Mouse (Mus musculus): Measurements from ENCODE around the gene Ano1. TPM values are rescaled to one million over a fixed set of nuclear protein-coding genes. Genes with fewer than 3 reads are reported as not detected.

Gene Ano1
- polyA plus RNA-seq, 1 experiment from 2014 or later, result 10.2 TPM

DNA sequence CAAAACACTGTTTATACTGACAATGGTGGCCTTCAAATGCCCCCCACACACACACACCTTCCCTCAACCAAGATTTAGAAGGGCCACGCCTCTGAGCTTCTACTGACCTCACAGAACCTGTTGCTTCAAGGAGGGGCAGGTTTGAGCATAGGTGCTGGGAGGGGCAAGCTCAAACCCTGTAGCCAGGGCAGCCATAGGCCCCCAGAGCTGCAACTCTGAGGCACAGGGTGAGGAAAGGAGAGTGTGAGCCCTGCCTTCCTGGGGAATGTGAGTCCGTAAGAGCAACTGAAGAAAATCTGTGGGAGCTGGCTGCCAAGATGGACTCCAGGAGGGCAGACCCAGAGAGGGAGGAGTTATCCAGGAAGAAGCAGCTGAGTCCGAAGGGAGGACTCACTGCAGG lies 23.4 kb upstream of the Ano1 start:
- no peaks in the 10 kb centered on the region for H3K36me3 ChIP-seq (ENCODE audit: control insufficient read depth, insufficient read depth, low read length)
- peaks cover 5% of the 10 kb centered on the region for H3K4me1 ChIP-seq (replicated peaks; ENCODE audit: control insufficient read depth, insufficient read depth, low read length)
- ATAC-seq (replicated peaks; ENCODE audit: low FRiP score), result no peak
- no peak overlapping the region for H3K27ac ChIP-seq (ENCODE audit: low read depth, low read length)
- H3K9ac ChIP-seq (ENCODE audit: low read depth, low read length), result no peak overlapping the region
- DNase-seq (ENCODE audit: low spot score), result no peak
- no peak overlapping the region for H3K4me2 ChIP-seq
- H3K4me3 ChIP-seq (ENCODE audit: low read depth, low read length), result no peak overlapping the region
- peaks cover 4% of the 10 kb centered on the region for H3K27me3 ChIP-seq (replicated peaks; ENCODE audit: control insufficient read depth, insufficient read depth, low read length)
- WGBS, result 70% methylated on average over 3 of the region's 3 CpGs
- H3K9me3 ChIP-seq (ENCODE audit: control insufficient read depth, low read length), result no peaks in the 10 kb centered on the region

DNA sequence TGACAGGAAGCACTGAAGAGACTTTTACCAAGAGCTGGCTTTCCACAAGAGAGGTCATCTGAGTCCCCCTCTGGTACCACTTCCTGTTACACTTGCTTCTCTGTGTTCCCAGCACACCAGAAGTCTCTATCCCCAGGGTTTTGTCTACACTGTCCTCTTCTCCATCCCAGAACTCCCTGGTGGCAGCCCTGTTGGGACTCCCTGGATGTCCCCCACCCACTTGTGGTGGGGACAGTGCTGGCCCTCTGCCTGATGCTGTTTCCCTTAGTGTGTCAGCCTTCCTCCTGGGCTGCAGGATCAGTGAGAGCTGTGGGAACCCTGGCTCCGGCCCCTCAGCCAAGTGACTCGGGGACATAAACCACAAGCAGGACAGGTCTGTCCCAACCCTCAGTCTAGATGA lies 22.5 kb upstream of the Ano1 start:
- no peak for DNase-seq (ENCODE audit: low spot score)
- Histone ChIP-seq H3K4me3 (ENCODE audit: low read depth, low read length) (no peak overlapping the region), H3K27ac (ENCODE audit: low read depth, low read length) (no peak overlapping the region), H3K9ac (ENCODE audit: low read depth, low read length) (no peak overlapping the region), H3K4me2 (no peak overlapping the region), H3K9me3 (ENCODE audit: control insufficient read depth, low read length) (no peaks in the 10 kb centered on the region), H3K27me3 (replicated peaks; ENCODE audit: control insufficient read depth, insufficient read depth, low read length) (peaks cover 4% of the 10 kb centered on the region), H3K36me3 (ENCODE audit: control insufficient read depth, insufficient read depth, low read length) (no peaks in the 10 kb centered on the region), H3K4me1 (replicated peaks; ENCODE audit: control insufficient read depth, insufficient read depth, low read length) (0 out of 2 replicates have a peak, but pooled peaks cover 2% of the 10 kb centered on the region)
- 45% methylated on average over 2 of the region's 2 CpGs for whole genome bisulfite sequencing
- ATAC-seq (replicated peaks; ENCODE audit: low FRiP score), result no peak

DNA sequence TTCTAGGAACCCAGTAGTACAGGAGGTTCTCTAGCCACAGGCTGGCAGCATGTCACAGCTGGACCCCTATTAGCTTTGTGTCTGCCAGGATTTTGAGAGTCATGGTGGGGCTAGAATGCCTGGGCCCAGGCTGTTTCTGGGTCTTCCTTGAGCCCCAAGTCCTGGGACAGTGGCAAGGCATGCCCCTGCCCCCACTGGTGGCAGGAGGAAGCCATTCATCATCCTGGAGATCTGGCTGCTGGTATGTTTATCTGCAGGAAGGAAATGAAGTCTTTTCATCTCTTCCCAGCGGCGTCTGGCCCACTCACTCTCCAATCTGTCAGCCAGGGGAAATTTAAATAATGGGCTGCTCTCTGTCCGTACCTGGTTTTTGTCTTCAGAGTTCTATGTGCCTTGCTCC lies 18.3 kb upstream of the Ano1 start:
- Histone ChIP-seq H3K4me3 (ENCODE audit: low read depth, low read length) (no peak overlapping the region), H3K9me3 (ENCODE audit: control insufficient read depth, low read length) (no peaks in the 10 kb centered on the region), H3K27me3 (replicated peaks; ENCODE audit: control insufficient read depth, insufficient read depth, low read length) (peaks cover 5% of the 10 kb centered on the region), H3K9ac (ENCODE audit: low read depth, low read length) (no peak overlapping the region), H3K4me2 (no peak overlapping the region), H3K27ac (ENCODE audit: low read depth, low read length) (no peak overlapping the region; the same call in 1 of the 2 replicates), H3K4me1 (replicated peaks; ENCODE audit: control insufficient read depth, insufficient read depth, low read length) (no peaks in the 10 kb centered on the region), H3K36me3 (ENCODE audit: control insufficient read depth, insufficient read depth, low read length) (no peaks in the 10 kb centered on the region)
- DNase-seq (ENCODE audit: low spot score) (no peak), ATAC-seq (replicated peaks; ENCODE audit: low FRiP score) (no peak)
- 9% methylated on average over 3 of the region's 3 CpGs for WGBS

DNA sequence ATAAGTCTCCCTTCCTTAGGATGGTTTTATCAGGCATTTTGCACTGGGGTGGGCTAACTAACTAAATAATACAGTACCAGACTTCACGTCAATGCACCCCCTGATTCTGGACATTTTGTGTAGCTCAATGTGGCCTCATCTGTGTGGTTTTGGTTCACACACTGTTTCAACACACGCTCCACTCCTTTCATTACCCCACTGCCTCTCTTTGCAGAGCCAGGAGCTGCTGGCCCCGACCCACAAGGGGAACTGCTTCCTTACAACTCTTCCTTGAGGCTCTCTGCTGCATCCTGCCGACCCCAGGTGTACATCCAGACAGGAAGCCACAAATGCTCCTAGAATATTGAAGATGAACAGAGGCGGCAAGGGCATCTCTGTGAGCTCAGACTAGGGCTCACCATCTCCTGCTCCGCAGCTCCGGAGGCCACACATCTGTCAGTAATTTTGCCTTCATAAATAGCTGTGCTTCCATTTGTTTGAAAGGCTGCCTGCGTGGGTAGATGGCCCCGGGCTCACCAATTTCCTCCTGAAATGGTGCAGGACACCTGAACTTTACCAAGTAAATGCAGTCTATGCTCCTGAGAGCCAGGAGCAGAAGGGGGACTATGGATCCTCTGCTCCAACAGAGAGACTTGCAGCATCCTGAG lies 17.8 kb upstream of the Ano1 start:
- Histone ChIP-seq H3K9me3 (ENCODE audit: control insufficient read depth, low read length) (no peaks in the 10 kb centered on the region), H3K4me3 (ENCODE audit: low read depth, low read length) (no peak overlapping the region), H3K4me2 (no peak overlapping the region), H3K4me1 (replicated peaks; ENCODE audit: control insufficient read depth, insufficient read depth, low read length) (no peaks in the 10 kb centered on the region), H3K36me3 (ENCODE audit: control insufficient read depth, insufficient read depth, low read length) (no peaks in the 10 kb centered on the region), H3K9ac (ENCODE audit: low read depth, low read length) (no peak overlapping the region), H3K27ac (ENCODE audit: low read depth, low read length) (no peak overlapping the region; the same call in 1 of the 2 replicates), H3K27me3 (replicated peaks; ENCODE audit: control insufficient read depth, insufficient read depth, low read length) (peaks cover 5% of the 10 kb centered on the region; the same call in 1 of the 2 replicates)
- ATAC-seq (replicated peaks; ENCODE audit: low FRiP score) (no peak), DNase-seq (ENCODE audit: low spot score) (no peak)
- WGBS, result 32% methylated on average over 9 of the region's 9 CpGs

DNA sequence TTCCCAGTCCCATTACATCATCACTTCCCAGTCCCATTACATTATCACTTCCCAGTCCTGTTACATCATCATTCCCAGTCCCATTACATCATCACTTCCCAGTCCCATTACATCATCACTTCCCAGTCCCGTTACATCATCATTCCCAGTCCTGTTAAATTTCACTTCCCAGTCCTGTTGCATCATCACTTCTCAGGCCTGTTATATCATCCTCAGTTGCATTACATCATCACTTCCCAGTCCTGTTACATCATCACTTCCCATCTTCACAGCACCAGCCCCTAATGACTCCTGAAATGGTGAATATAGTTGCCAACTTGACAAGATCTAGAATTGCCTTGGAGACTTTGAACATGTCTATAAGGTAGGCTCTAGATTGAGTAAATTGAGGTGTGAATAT lies 17.1 kb upstream of the Ano1 start:
- H3K27me3 ChIP-seq (replicated peaks; ENCODE audit: control insufficient read depth, insufficient read depth, low read length), result peaks cover 5% of the 10 kb centered on the region; the same call in 1 of the 2 replicates
- no peaks in the 10 kb centered on the region for H3K9me3 ChIP-seq (ENCODE audit: control insufficient read depth, low read length)

GRCm38 (mm10) chr7:144764537-144765282 lies 12.9 kb upstream of the Ano1 start:
- Histone ChIP-seq H3K4me1 (replicated peaks; ENCODE audit: control insufficient read depth, insufficient read depth, low read length) (no peaks in the 10 kb centered on the region), H3K27ac (ENCODE audit: low read depth, low read length) (no peak overlapping the region), H3K27me3 (replicated peaks; ENCODE audit: control insufficient read depth, insufficient read depth, low read length) (peaks cover 12% of the 10 kb centered on the region; the same call in 1 of the 2 replicates), H3K4me2 (no peak overlapping the region), H3K4me3 (ENCODE audit: low read depth, low read length) (no peak overlapping the region), H3K36me3 (ENCODE audit: control insufficient read depth, insufficient read depth, low read length) (no peaks in the 10 kb centered on the region), H3K9ac (ENCODE audit: low read depth, low read length) (no peak overlapping the region), H3K9me3 (ENCODE audit: control insufficient read depth, low read length) (no peaks in the 10 kb centered on the region)
- ATAC-seq (replicated peaks; ENCODE audit: low FRiP score) (no peak), DNase-seq (ENCODE audit: low spot score) (no peak)
- WGBS, result 73% methylated on average over 11 of the region's 11 CpGs

More for the DNA sequence above, 17.1 kb upstream of the Ano1 start:
- no peak overlapping the region for H3K9ac ChIP-seq (ENCODE audit: low read depth, low read length)
- H3K4me1 ChIP-seq (replicated peaks; ENCODE audit: control insufficient read depth, insufficient read depth, low read length), result no peaks in the 10 kb centered on the region
- no peak overlapping the region for H3K27ac ChIP-seq (ENCODE audit: low read depth, low read length)
- H3K4me2 ChIP-seq, result no peak overlapping the region
- H3K36me3 ChIP-seq (ENCODE audit: control insufficient read depth, insufficient read depth, low read length), result no peaks in the 10 kb centered on the region
- ATAC-seq (replicated peaks; ENCODE audit: low FRiP score), result no peak
- no peak for DNase-seq (ENCODE audit: low spot score)
- WGBS, result 76% methylated on average over 1 of the region's 1 CpGs
- no peak overlapping the region for H3K4me3 ChIP-seq (ENCODE audit: low read depth, low read length)

- no peak for DNase-seq (ENCODE audit: low spot score)
Measured at GRCm38 (mm10) chr7:144764013-144764412, 12.2 kb upstream of the Ano1 start.

GRCm38 (mm10) chr7:144762496-144763235 lies 10.9 kb upstream of the Ano1 start:
- H3K4me1 ChIP-seq (replicated peaks; ENCODE audit: control insufficient read depth, insufficient read depth, low read length), result no peaks in the 10 kb centered on the region
- 60% methylated on average over 16 of the region's 16 CpGs for WGBS
- no peaks in the 10 kb centered on the region for H3K36me3 ChIP-seq (ENCODE audit: control insufficient read depth, insufficient read depth, low read length)
- H3K4me2 ChIP-seq, result no peak overlapping the region
- ATAC-seq (replicated peaks; ENCODE audit: low FRiP score) (no peak), DNase-seq (ENCODE audit: low spot score) (no peak)
- peaks cover 12% of the 10 kb centered on the region; the same call in 1 of the 2 replicates for H3K27me3 ChIP-seq (replicated peaks; ENCODE audit: control insufficient read depth, insufficient read depth, low read length)
- no peak overlapping the region for H3K4me3 ChIP-seq (ENCODE audit: low read depth, low read length)
- H3K27ac ChIP-seq (ENCODE audit: low read depth, low read length), result no peak overlapping the region
- no peaks in the 10 kb centered on the region for H3K9me3 ChIP-seq (ENCODE audit: control insufficient read depth, low read length)
- H3K9ac ChIP-seq (ENCODE audit: low read depth, low read length), result no peak overlapping the region

More at GRCm38 (mm10) chr7:144764013-144764412, 12.2 kb upstream of the Ano1 start:
- Histone ChIP-seq H3K9me3 (ENCODE audit: control insufficient read depth, low read length) (no peaks in the 10 kb centered on the region), H3K4me3 (ENCODE audit: low read depth, low read length) (no peak overlapping the region), H3K27me3 (replicated peaks; ENCODE audit: control insufficient read depth, insufficient read depth, low read length) (peaks cover 12% of the 10 kb centered on the region; the same call in 1 of the 2 replicates), H3K27ac (ENCODE audit: low read depth, low read length) (no peak overlapping the region), H3K4me1 (replicated peaks; ENCODE audit: control insufficient read depth, insufficient read depth, low read length) (no peaks in the 10 kb centered on the region), H3K4me2 (no peak overlapping the region), H3K9ac (ENCODE audit: low read depth, low read length) (no peak overlapping the region), H3K36me3 (ENCODE audit: control insufficient read depth, insufficient read depth, low read length) (no peaks in the 10 kb centered on the region)
- no peak for ATAC-seq (replicated peaks; ENCODE audit: low FRiP score)
- 59% methylated on average over 2 of the region's 2 CpGs for WGBS
